Mouse (Mus musculus) stomach, postnatal 0 days (tissue): Measurements from ENCODE around the gene Fer.

ENCODE experiments used
- CTCF ChIP-seq: IDR thresholded peaks from 2 replicates; pipeline ENCODE4 v1.5.1; 2016; ENCODE audit warnings: antibody characterized with exemption, low read depth, mild to moderate bottlenecking, moderate library complexity
- EP300 ChIP-seq: optimal IDR thresholded peaks from 2 replicates; pipeline ENCODE3; 2016; ENCODE audit warnings: antibody characterized with exemption

DNA sequence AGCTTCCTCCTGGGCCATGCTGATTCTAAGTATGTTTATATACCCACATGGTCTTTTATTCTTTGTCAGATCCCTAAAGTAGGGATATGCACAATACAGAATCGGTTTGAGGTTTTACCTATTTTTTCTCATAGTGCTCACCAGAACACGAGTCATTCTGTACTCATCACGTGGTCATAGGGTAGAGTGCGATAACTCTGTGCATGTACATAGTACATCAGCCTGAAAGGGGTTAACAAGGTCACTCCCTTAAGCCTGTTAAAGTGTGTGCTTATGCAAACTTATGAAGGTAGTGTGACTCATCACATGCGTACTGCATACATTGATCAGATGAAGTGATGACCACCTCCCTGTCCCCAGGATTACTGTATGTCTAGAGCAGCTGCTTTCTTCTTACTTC is 245.9 kb downstream of the Fer start:
- TF ChIP-seq EP300 (no peak), CTCF (no peak)
